Mouse (Mus musculus) heart, postnatal 4 days (tissue): ENCODE measurements around the gene Zmym4. TPM values are rescaled to one million over a fixed set of nuclear protein-coding genes. Genes with fewer than 3 reads are reported as not detected.
A peak's percentile ranks its signal among the peaks of the same experiment; 100 is the strongest.
"Not testable (repeated sequence)": the region's sequence is repeated elsewhere in the genome, so short reads cannot be mapped to it uniquely, and the experiment has no call there.

ENCODE experiments used
- DNase-seq: peaks from one replicate; pipeline ENCODE4 v3.0.0; 2021
- total RNA-seq, 2 experiments: library from RNA; stranded (reverse); gene quantifications; 2 replicates each; pipeline ENCODE4 v1.2.3; 2021

Zmym4 gene
- total RNA-seq, result 10 to 100 TPM; 36.0 to 38.1 TPM

GRCm38 (mm10) chr4:126967864-126968821, at the start of gene Zmym4:
Zmym4 (minus strand) TSS chr4:126968135.
- DNase-seq, result peak; percentile 96

- no peak for DNase-seq
Measured at GRCm38 (mm10) chr4:127016366-127016765, 48.4 kb upstream of the Zmym4 start.

GRCm38 (mm10) chr4:127015294-127015993, 47.5 kb upstream of the Zmym4 start:
- DNase-seq, result peak; percentile 91

GRCm38 (mm10) chr4:127005113-127005936, 37.4 kb upstream of the Zmym4 start:
- peak; percentile 51 for DNase-seq

GRCm38 (mm10) chr4:127004384-127004783, 36.4 kb upstream of the Zmym4 start:
- no peak for DNase-seq

- DNase-seq, result no peak
Measured at GRCm38 (mm10) chr4:127000601-127001105, 32.7 kb upstream of the Zmym4 start.

GRCm38 (mm10) chr4:126999372-126999771, 31.4 kb upstream of the Zmym4 start:
- not testable (repeated sequence) for DNase-seq

- DNase-seq, result no peak
Measured at GRCm38 (mm10) chr4:126992356-126992755, 24.4 kb upstream of the Zmym4 start.

GRCm38 (mm10) chr4:126990553-126990952, 22.6 kb upstream of the Zmym4 start:
- no peak for DNase-seq

GRCm38 (mm10) chr4:126988503-126988902, 20.6 kb upstream of the Zmym4 start:
- no peak for DNase-seq

- no peak for DNase-seq
Measured at GRCm38 (mm10) chr4:126986768-126987167, 18.8 kb upstream of the Zmym4 start.

- not testable (repeated sequence) for DNase-seq
Measured at GRCm38 (mm10) chr4:126983736-126984525, 16.0 kb upstream of the Zmym4 start.

GRCm38 (mm10) chr4:126983321-126983720, 15.4 kb upstream of the Zmym4 start:
- no peak for DNase-seq

- DNase-seq, result no peak
Measured at GRCm38 (mm10) chr4:126978706-126979105, 10.8 kb upstream of the Zmym4 start.

- peak; percentile 53 for DNase-seq
Measured at GRCm38 (mm10) chr4:126977467-126977866, 9.5 kb upstream of the Zmym4 start.

GRCm38 (mm10) chr4:126967241-126967863, 583 bp downstream of the Zmym4 start:
- peak; percentile 36 for DNase-seq

GRCm38 (mm10) chr4:126958682-126959081, 9.3 kb downstream of the Zmym4 start:
- no peak for DNase-seq

GRCm38 (mm10) chr4:126958261-126958660, 9.7 kb downstream of the Zmym4 start:
- no peak for DNase-seq

- DNase-seq, result no peak
Measured at GRCm38 (mm10) chr4:126957434-126957833, 10.5 kb downstream of the Zmym4 start.

- not testable (repeated sequence) for DNase-seq
Measured at GRCm38 (mm10) chr4:126950801-126951200, 17.1 kb downstream of the Zmym4 start.

- no peak for DNase-seq
Measured at GRCm38 (mm10) chr4:126943421-126943820, 24.5 kb downstream of the Zmym4 start.
